Mouse (Mus musculus) limb, embryonic 12.5 days (tissue): Measurements from ENCODE around the gene Tpd52l1. TPM values are rescaled to one million over a fixed set of nuclear protein-coding genes. Genes with fewer than 3 reads are reported as not detected.

Experiments
- ATAC-seq: fragments of 200-750 bp; cut with Nextera tagmentation; 2 replicates; pipeline ENCODE4 v1.8.0; 2017; ENCODE audit warnings: low read depth, moderate TSS enrichment; ENCODE audit not compliant: insufficient number of reproducible peaks, insufficient read depth, low FRiP score, low TSS enrichment
- H3K27ac ChIP-seq: fragments of 300-500 bp; sonication (generic); 2 replicates; pipeline ENCODE4 v1.5.1; 2016; ENCODE audit warnings: mild to moderate bottlenecking, moderate library complexity
- H3K27me3 ChIP-seq: fragments of 300-500 bp; sonication (generic); 2 replicates; pipeline ENCODE4 v1.6.1; 2016; ENCODE audit warnings: mild to moderate bottlenecking, moderate library complexity
- H3K36me3 ChIP-seq: fragments of 300-500 bp; sonication (generic); 2 replicates; pipeline ENCODE4 v1.6.1; 2016; ENCODE audit warnings: mild to moderate bottlenecking, moderate library complexity
- H3K4me1 ChIP-seq: fragments of 300-500 bp; sonication (generic); replicated peaks from 2 replicates; pipeline ENCODE4 v1.6.1; 2016
- H3K4me2 ChIP-seq: fragments of 300-500 bp; sonication (generic); 2 replicates; pipeline ENCODE4 v1.6.1; 2016; ENCODE audit warnings: mild to moderate bottlenecking, moderate library complexity
- H3K4me3 ChIP-seq: fragments of 300-500 bp; sonication (generic); replicated peaks from 2 replicates; pipeline ENCODE4 v1.5.1; 2016; ENCODE audit warnings: mild to moderate bottlenecking
- H3K9ac ChIP-seq: fragments of 300-500 bp; sonication (generic); replicated peaks from 2 replicates; pipeline ENCODE4 v1.6.1; 2016; ENCODE audit warnings: mild to moderate bottlenecking, moderate library complexity
- H3K9me3 ChIP-seq: fragments of 300-500 bp; sonication (generic); 2 replicates; pipeline ENCODE4 v1.6.1; 2016; ENCODE audit warnings: mild to moderate bottlenecking, moderate library complexity
- WGBS: fragments of 180-500 bp; shearing (Covaris S2); methylation state at CpG from one replicate; pipeline ENCODE4 v1.1.7; 2016; 5-methylcytosine and 5-hydroxymethylcytosine counted together
- polyA plus RNA-seq: library from polyadenylated mRNA; unstranded; fragments of >200 nt; fragmentation: Nextera tagmentation; extraction: Ambion mirVana; gene quantifications from 2 replicates; pipeline ENCODE4 v1.2.1, GENCODE M21; 2016

The Tpd52l1 gene
- polyA plus RNA-seq, 1 experiment from 2014 or later: 40.9 TPM

DNA sequence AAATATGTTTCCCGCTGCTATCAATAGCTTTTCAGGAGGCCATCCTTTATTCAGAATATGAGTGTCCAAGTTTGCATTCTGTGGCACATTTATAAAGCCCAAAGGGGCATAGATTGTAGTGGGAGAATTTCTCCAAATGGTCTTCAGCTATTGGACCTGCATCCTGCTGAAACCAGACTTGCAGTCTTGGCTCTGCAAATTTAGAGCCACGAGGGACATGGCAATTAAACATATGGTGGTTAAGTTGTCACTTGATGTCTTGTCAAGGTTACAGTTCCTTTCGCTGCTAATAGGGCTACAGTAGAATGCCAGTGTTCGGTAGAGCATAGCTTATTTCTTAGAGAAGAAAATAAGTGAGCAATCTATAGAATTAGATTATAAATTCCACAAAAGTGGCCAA is 148.7 kb downstream of the Tpd52l1 start:
- WGBS: 55% methylated on average over 4 of the region's 4 CpGs
- H3K4me1 ChIP-seq: peaks cover 17% of the 10 kb centered on the region
- no peak overlapping the region for H3K27ac ChIP-seq
- H3K27me3 ChIP-seq: no peaks in the 10 kb centered on the region
- ATAC-seq: no peak
- H3K9ac ChIP-seq: no peak overlapping the region
- H3K36me3 ChIP-seq: no peaks in the 10 kb centered on the region
- H3K4me3 ChIP-seq: no peak overlapping the region
- H3K4me2 ChIP-seq: no peak overlapping the region
- H3K9me3 ChIP-seq: no peaks in the 10 kb centered on the region

DNA sequence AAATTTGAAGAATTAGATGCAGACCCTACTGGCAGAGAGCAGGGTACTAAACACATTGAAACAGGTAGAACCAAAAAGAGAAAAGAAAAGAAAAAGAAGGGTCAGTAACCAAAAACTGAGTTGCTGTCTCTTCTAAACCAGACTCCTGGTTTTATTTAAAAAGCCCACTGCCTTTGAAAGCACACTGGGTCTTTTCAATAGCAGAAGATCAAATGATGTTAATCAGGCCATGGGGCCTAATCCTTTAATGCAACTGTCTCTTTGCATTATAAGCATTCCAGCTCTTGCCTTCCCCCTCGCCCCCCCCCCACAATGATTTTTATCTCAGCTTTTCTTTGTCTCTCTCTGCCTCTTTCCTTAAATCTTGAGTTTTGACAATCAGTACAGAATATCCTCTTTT is 149.3 kb downstream of the Tpd52l1 start:
- Histone ChIP-seq H3K4me1 (peaks cover 17% of the 10 kb centered on the region), H3K4me2 (no peak overlapping the region), H3K27me3 (no peaks in the 10 kb centered on the region), H3K4me3 (no peak overlapping the region), H3K27ac (no peak overlapping the region), H3K9ac (no peak overlapping the region), H3K36me3 (no peaks in the 10 kb centered on the region), H3K9me3 (no peaks in the 10 kb centered on the region)
- whole genome bisulfite sequencing: 64% methylated on average over 1 of the region's 1 CpGs
- no peak for ATAC-seq

GRCm38 (mm10) chr10:31295705-31296104 is 150.1 kb downstream of the Tpd52l1 start:
- Histone ChIP-seq H3K27ac (no peak overlapping the region), H3K36me3 (no peaks in the 10 kb centered on the region)
- 68% methylated on average over 5 of the region's 5 CpGs for WGBS

DNA sequence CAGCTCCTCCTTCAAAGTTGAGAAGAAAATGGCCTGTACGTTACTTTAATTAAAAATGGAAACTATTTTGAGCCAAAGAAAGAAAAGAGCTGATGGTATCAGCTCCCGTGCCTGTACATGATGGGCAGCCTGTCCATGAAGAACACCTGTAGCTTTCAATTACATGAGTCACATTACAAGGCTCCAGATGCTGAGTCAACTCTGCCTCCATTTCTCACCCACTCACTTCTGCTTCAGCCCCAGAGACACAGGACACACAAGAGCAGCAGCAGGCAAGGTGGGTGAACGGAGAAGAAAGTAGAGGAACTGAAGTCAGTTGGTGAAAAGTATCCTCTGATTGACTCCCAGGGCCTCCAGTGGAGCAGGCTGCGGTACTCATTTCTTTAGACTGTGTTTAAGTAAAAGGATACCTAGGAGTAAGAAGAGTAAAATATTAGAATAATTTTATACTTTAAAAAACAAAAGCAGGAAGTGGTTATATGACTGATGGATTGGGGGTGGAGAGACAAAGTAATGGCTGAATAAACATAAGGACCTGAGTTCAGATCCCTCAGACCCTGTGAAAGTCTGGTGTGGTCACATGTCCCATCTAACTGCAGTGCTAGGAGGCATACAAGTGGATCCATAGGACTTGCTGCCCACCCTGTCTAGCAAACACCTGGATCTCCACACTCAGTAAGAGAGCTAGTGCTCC is 156.9 kb downstream of the Tpd52l1 start:
- H3K4me3 ChIP-seq: no peak overlapping the region
- H3K4me1 ChIP-seq: no peaks in the 10 kb centered on the region
- no peaks in the 10 kb centered on the region for H3K36me3 ChIP-seq
- ATAC-seq: no peak
- H3K9me3 ChIP-seq: no peaks in the 10 kb centered on the region
- H3K27me3 ChIP-seq: no peaks in the 10 kb centered on the region
- no peak overlapping the region for H3K4me2 ChIP-seq
- no peak overlapping the region for H3K9ac ChIP-seq
- H3K27ac ChIP-seq: no peak overlapping the region
- WGBS: 84% methylated on average over 4 of the region's 4 CpGs

More at GRCm38 (mm10) chr10:31295705-31296104, 150.1 kb downstream of the Tpd52l1 start:
- no peaks in the 10 kb centered on the region for H3K9me3 ChIP-seq
- no peaks in the 10 kb centered on the region for H3K27me3 ChIP-seq
- no peak for ATAC-seq
- no peak overlapping the region for H3K4me2 ChIP-seq
- H3K9ac ChIP-seq: no peak overlapping the region
- H3K4me1 ChIP-seq: peaks cover 13% of the 10 kb centered on the region
- H3K4me3 ChIP-seq: no peak overlapping the region

DNA sequence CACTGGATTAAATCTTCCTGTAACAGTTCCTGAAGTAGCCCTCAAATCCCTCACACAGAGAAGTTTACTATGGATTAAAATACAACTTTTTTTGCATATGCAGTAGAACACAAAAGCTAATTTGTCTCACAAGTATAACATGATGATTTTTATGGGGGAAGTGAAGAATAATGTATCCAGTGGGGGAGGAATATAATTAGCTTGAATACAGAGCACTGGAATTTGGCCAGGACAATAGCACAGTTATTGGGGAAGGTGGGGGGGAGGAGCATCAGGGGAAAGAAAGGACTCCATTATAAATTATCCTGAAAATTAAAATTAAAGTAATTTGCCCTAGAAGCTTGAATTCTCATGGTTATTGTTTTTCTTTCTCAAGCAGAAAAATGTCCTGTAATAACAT is 158.0 kb downstream of the Tpd52l1 start:
- Histone ChIP-seq H3K36me3 (no peaks in the 10 kb centered on the region), H3K4me2 (no peak overlapping the region), H3K27ac (no peak overlapping the region), H3K27me3 (no peaks in the 10 kb centered on the region), H3K4me1 (no peaks in the 10 kb centered on the region), H3K9me3 (no peaks in the 10 kb centered on the region), H3K4me3 (no peak overlapping the region), H3K9ac (no peak overlapping the region)
- no peak for ATAC-seq

Other genes starting within 250 kb of the Tpd52l1 start
- 85.9 and 88.8 TPM in 2 replicates for gene Hddc2, start 132.6 kb downstream of the Tpd52l1 start, polyA plus RNA-seq
- gene Rnf217, start 163.2 kb upstream of the Tpd52l1 start, polyA plus RNA-seq: 2.1 and 2.2 TPM in 2 replicates